Mouse (Mus musculus) layer of hippocampus, adult 2 months (tissue): ENCODE measurements at regions not wholly inside any gene's neighbourhood (a gene's known extent, or its start where the extent isn't known, plus 50 kb on each side); places are given as distances from the start of the nearest gene placed in this dataset.

Experiments
- DNase-seq, 2 experiments: peaks; one replicate each; pipeline ENCODE4 v3.0.0; 2022; ENCODE audit warnings: low spot score in 2 of 2
- H3K27ac ChIP-seq: fragments of 200-600 bp; 2 replicates; pipeline ENCODE4 v1.8.1; 2022
- H3K4me3 ChIP-seq: fragments of 200-600 bp; 2 replicates; pipeline ENCODE4 v1.8.1; 2022; ENCODE audit warnings: mild to moderate bottlenecking
- CTCF ChIP-seq: fragments of 200-600 bp; conservative IDR thresholded peaks from 2 replicates; pipeline ENCODE4 v1.8.1; 2022; ENCODE audit warnings: antibody characterized with exemption, mild to moderate bottlenecking, moderate library complexity

DNA sequence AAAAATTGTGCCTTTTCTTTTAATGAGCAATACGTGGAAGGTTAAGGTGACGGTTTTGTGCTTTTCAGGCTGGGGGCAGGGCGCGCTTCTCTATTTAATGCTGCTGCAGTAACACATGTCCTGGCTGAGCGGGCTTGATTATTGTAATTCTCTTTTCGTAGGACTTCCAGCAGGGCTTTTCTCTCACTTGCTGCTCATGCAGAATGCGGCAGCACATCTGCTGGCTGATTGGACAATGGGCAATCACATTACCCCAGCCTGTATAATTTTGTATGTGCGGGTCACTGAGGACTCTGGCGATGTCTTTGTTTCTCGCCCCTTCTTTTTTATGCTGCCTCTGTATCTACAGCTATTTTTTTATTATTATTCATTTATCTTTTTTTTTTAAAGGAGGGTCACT is 91.4 kb upstream of the Fam92a start:
- DNase-seq, result no peak
- H3K4me3 ChIP-seq, result no peak overlapping the region
- no peak overlapping the region for H3K27ac ChIP-seq
- TF ChIP-seq CTCF, result no peak

DNA sequence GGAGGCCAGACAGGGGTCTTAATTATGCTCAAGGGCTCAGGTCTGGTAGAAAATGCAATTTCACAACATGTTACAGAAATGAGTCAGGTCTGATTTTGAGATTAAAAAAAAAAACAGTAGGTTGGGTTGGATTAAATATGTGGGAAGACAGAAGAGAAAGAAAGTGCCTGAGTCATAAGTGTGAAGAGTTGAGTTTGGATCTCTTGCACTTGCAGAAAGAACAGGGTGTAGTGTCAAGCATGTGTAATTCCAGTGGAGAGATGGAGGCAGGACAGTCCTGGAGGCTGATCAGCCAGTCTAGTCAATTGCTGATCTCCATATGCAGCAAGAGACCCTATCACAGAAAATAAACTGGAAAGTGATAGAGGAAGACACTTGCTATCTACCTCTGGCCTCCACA is 76.2 kb upstream of the Fam92a start:
- no peak for TF ChIP-seq CTCF
- DNase-seq, result no peak
- Histone ChIP-seq H3K4me3 (no peak overlapping the region), H3K27ac (no peak overlapping the region)

- 0 out of 2 replicates have a peak, but pooled peaks have one; percentile 13 for TF ChIP-seq CTCF
- H3K27ac ChIP-seq, result no peak overlapping the region
- H3K4me3 ChIP-seq, result no peak overlapping the region
- DNase-seq, result no peak
These were observed 74.8 kb upstream of the Fam92a start for GRCm38 (mm10) chr4:12246595-12246994.

- peak; percentile 39 to 79 for DNase-seq
- Histone ChIP-seq H3K4me3 (peak overlapping the region; percentile 35; the same call in 1 of the 2 replicates), H3K27ac (no peak overlapping the region)
- TF ChIP-seq CTCF, result peak; percentile 95
These were observed 69.2 kb upstream of the Fam92a start for GRCm38 (mm10) chr4:12240941-12241571.

- peak; percentile 82 for TF ChIP-seq CTCF
- peak in 1 of 2 experiments; percentile 56 for DNase-seq
- Histone ChIP-seq H3K4me3 (no peak overlapping the region), H3K27ac (no peak overlapping the region)
These were observed 58.9 kb upstream of the Fam92a start for GRCm38 (mm10) chr4:12230731-12231130.
